Mouse (Mus musculus) kidney, embryonic 16.5 days (tissue): ENCODE measurements around the gene Fam209. TPM values are rescaled to one million over a fixed set of nuclear protein-coding genes. Genes with fewer than 3 reads are reported as not detected.

Experiments
- ATAC-seq: fragments of 200-750 bp; cut with Nextera tagmentation; 2 replicates; pipeline ENCODE4 v1.8.0; 2017; ENCODE audit warnings: moderate TSS enrichment; ENCODE audit not compliant: low FRiP score, low TSS enrichment
- H3K27ac ChIP-seq: fragments of 300-500 bp; sonication (generic); 2 replicates; pipeline ENCODE4 v1.5.1; 2014; ENCODE audit warnings: low read length
- H3K27me3 ChIP-seq: fragments of 300-500 bp; sonication (generic); 2 replicates; pipeline ENCODE4 v1.6.1; 2014; ENCODE audit warnings: low read length, control low read depth, mixed read lengths; ENCODE audit not compliant: insufficient read depth
- H3K36me3 ChIP-seq: fragments of 300-500 bp; sonication (generic); 2 replicates; pipeline ENCODE4 v1.6.1; 2014; ENCODE audit warnings: low read length, control low read depth, mixed read lengths; ENCODE audit not compliant: insufficient read depth
- H3K4me1 ChIP-seq: fragments of 300-500 bp; sonication (generic); 2 replicates; pipeline ENCODE4 v1.6.1; 2014; ENCODE audit warnings: low read length, control low read depth, mixed read lengths; ENCODE audit not compliant: insufficient read depth
- H3K4me2 ChIP-seq: fragments of 300-500 bp; sonication (generic); replicated peaks from 2 replicates; pipeline ENCODE4 v1.6.1; 2014; ENCODE audit warnings: low read depth, low read length
- H3K4me3 ChIP-seq: fragments of 300-500 bp; sonication (generic); 2 replicates; pipeline ENCODE4 v1.5.1; 2014; ENCODE audit warnings: mild to moderate bottlenecking, low read length
- H3K9ac ChIP-seq: fragments of 300-500 bp; sonication (generic); replicated peaks from 2 replicates; pipeline ENCODE4 v1.6.1; 2014; ENCODE audit warnings: low read length
- H3K9me3 ChIP-seq: fragments of 300-500 bp; sonication (generic); 2 replicates; pipeline ENCODE4 v1.6.1; 2016; ENCODE audit warnings: low read length, control low read depth
- WGBS: fragments of 180-500 bp; shearing (Covaris S2); extraction: QIAGEN DNeasy Blood & Tissue Kit; methylation state at CpG from one replicate; pipeline ENCODE4 v1.1.7; 2014; 5-methylcytosine and 5-hydroxymethylcytosine counted together
- polyA plus RNA-seq: library from polyadenylated mRNA; unstranded; fragments of >200 nt; fragmentation: Nextera tagmentation; extraction: Ambion mirVana; gene quantifications from 2 replicates; pipeline ENCODE4 v1.2.1, GENCODE M21; 2015

The Fam209 gene
- polyA plus RNA-seq, 1 experiment from 2014 or later: 0.64 TPM

DNA sequence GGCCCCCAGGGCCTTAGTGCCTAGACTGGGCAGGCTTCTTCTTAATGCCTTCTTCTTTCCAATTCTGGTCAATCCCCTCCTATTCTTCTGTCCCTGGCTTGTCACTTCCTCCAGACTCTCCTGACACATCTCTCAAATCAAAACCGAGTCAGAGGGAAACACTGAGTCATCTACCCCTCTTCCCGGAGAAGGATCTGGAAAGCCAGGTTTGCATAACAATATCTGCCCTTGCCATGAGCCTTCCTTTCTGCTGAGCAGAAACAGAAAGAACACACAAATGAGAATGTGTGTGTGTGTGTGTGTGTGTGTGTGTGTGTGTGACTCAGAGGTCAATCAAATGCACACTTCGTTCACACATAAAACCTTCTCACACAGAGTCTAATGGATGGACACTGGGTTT lies 26.5 kb downstream of the Fam209 start:
- ATAC-seq: no peak
- Histone ChIP-seq H3K9ac (no peak overlapping the region), H3K36me3 (no peaks in the 10 kb centered on the region), H3K27me3 (no peaks in the 10 kb centered on the region), H3K4me2 (no peak overlapping the region), H3K9me3 (no peaks in the 10 kb centered on the region), H3K4me1 (no peaks in the 10 kb centered on the region), H3K4me3 (no peak overlapping the region), H3K27ac (no peak overlapping the region)
- WGBS: 64% methylated on average over 3 of the region's 3 CpGs

DNA sequence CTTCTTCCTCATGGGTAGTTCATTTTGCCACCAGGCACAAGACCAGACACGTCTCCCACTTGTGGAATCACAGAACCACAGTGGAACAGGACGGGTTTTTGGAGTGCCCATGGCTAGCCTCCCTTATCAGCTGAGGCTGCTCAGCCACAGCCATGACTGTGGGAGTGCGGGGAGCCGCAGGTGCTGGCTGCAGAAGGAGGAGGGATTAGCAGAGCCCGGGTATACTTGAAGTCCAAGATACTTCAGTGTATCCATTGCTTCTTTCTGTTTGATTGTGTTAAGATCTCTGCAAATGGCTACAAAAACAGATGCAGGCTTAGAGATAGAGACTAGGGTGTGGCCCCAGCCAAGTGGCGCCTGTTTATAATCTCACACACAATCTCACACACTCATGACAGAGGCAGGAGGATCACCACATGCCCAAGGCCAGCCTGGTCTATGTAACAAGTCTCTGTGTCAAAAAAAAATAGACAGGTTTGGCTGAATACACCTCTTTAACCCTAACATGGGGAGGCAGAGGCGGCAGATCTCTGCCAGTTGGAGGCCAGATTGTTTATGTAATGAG lies 28.5 kb downstream of the Fam209 start:
- Histone ChIP-seq H3K9me3 (no peaks in the 10 kb centered on the region), H3K4me3 (no peak overlapping the region), H3K36me3 (no peaks in the 10 kb centered on the region), H3K9ac (no peak overlapping the region), H3K27me3 (no peaks in the 10 kb centered on the region), H3K4me1 (no peaks in the 10 kb centered on the region), H3K27ac (no peak overlapping the region), H3K4me2 (no peak overlapping the region)
- no peak for ATAC-seq
- WGBS: 39% methylated on average over 7 of the region's 7 CpGs

DNA sequence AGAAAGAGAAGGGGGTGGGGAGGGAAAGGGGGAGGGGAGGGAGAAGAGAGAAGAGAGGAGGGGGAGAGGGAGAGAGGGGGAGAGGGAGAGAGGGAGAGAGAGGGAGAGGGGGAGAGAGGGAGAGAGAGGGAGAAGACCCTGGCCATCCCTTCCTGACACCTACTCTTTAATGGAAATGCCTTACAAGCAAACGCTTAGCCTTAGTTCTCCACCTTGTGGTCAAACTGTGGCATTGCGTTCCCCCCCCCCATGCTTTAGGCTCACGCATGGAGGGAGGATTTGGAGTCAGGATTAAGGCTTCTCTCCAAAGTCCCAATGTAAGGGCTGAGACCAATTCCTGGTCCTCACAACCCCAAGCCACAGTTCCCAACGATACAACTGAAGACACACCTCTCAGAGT lies 29.0 kb downstream of the Fam209 start:
- 4% methylated on average over 4 of the region's 4 CpGs for WGBS
- H3K4me2 ChIP-seq: no peak overlapping the region
- no peak overlapping the region for H3K27ac ChIP-seq
- no peak overlapping the region for H3K4me3 ChIP-seq
- H3K9me3 ChIP-seq: no peaks in the 10 kb centered on the region
- no peaks in the 10 kb centered on the region for H3K4me1 ChIP-seq
- ATAC-seq: no peak
- no peaks in the 10 kb centered on the region for H3K27me3 ChIP-seq
- H3K9ac ChIP-seq: no peak overlapping the region
- H3K36me3 ChIP-seq: no peaks in the 10 kb centered on the region

- Histone ChIP-seq H3K4me3 (no peak overlapping the region), H3K4me1 (no peaks in the 10 kb centered on the region), H3K27ac (no peak overlapping the region), H3K9ac (no peak overlapping the region), H3K4me2 (no peak overlapping the region), H3K9me3 (no peaks in the 10 kb centered on the region), H3K36me3 (no peaks in the 10 kb centered on the region), H3K27me3 (no peaks in the 10 kb centered on the region)
- 64% methylated on average over 14 of the region's 14 CpGs for WGBS
- no peak for ATAC-seq
Observed at GRCm38 (mm10) chr2:172502168-172502567, 29.8 kb downstream of the Fam209 start.

DNA sequence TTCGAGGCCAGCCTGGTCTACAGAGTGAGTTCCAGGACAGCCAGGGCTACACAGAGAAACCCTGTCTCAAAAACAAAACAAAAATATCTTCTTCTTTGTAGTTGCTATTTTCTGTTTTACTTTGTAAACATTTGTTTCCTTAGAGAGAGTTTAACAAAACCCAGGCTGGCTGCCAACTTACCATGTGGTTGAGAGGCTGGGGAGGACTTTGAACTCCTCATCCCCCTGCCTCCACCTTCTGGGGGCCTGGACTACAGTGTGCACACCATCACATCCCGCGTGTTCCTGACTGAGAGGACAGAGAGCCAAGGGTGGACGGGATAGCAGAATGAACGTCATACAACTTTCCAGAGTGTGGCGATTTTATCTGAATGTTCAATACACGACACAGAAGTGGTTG lies 33.8 kb downstream of the Fam209 start:
- Histone ChIP-seq H3K4me1 (no peaks in the 10 kb centered on the region), H3K27ac (no peak overlapping the region), H3K36me3 (no peaks in the 10 kb centered on the region), H3K27me3 (no peaks in the 10 kb centered on the region), H3K9me3 (no peaks in the 10 kb centered on the region), H3K4me3 (no peak overlapping the region), H3K4me2 (no peak overlapping the region), H3K9ac (no peak overlapping the region)
- WGBS: 79% methylated on average over 7 of the region's 7 CpGs
- no peak for ATAC-seq

DNA sequence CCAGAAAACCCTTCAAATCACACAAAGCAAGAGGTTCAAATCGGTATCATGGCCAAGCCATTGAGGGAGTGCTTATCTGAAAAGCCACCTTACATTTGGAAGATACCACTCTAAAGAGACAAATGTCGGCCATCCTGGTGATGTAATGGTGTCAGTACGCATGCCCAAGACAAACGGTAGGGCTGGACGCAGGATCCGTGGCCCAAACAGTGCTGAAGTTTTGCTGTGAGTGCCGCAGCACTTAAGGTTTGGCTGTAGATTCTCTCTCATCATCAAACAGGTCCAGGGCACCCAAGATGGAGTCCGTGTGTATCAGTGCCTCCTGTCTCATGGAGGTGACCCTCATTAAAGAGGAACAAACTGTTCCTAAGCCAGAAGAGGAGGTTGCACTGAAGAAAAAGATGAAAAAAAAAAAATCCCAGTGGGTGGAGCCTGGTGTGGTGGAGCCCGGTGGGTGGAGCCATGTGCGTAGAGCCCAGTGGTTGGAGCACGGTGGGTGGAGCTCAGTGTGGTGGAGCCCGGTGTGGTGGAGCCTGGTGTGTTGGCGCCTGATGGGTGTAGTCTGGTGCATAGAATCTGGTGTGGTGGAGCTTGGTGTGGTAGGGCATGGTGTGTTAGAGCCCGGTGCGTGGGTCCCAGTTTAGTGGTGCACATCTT lies 37.9 kb downstream of the Fam209 start:
- Histone ChIP-seq H3K4me3 (no peak overlapping the region), H3K27me3 (no peaks in the 10 kb centered on the region), H3K36me3 (no peaks in the 10 kb centered on the region), H3K27ac (no peak overlapping the region), H3K4me2 (no peak overlapping the region), H3K9ac (no peak overlapping the region), H3K4me1 (no peaks in the 10 kb centered on the region), H3K9me3 (no peaks in the 10 kb centered on the region)
- WGBS: 85% methylated on average over 15 of the region's 15 CpGs
- ATAC-seq: no peak

GRCm38 (mm10) chr2:172510899-172511298 lies 38.6 kb downstream of the Fam209 start:
- Histone ChIP-seq H3K27me3 (no peaks in the 10 kb centered on the region), H3K9me3 (no peaks in the 10 kb centered on the region), H3K9ac (no peak overlapping the region), H3K4me3 (no peak overlapping the region), H3K36me3 (no peaks in the 10 kb centered on the region), H3K4me1 (no peaks in the 10 kb centered on the region), H3K4me2 (no peak overlapping the region), H3K27ac (no peak overlapping the region)
- ATAC-seq: no peak
- 61% methylated on average over 3 of the region's 3 CpGs for WGBS

- no peak overlapping the region for H3K27ac ChIP-seq
- H3K4me2 ChIP-seq: no peak overlapping the region
- no peak overlapping the region for H3K9ac ChIP-seq
- no peaks in the 10 kb centered on the region for H3K9me3 ChIP-seq
- no peaks in the 10 kb centered on the region for H3K27me3 ChIP-seq
- H3K36me3 ChIP-seq: no peaks in the 10 kb centered on the region
- no peak for ATAC-seq
- WGBS: 15% methylated on average over 11 of the region's 11 CpGs
- peaks cover 4% of the 10 kb centered on the region; the same call in 1 of the 2 replicates for H3K4me1 ChIP-seq
- H3K4me3 ChIP-seq: no peak overlapping the region
Observed at GRCm38 (mm10) chr2:172516407-172516992, 44.2 kb downstream of the Fam209 start.

DNA sequence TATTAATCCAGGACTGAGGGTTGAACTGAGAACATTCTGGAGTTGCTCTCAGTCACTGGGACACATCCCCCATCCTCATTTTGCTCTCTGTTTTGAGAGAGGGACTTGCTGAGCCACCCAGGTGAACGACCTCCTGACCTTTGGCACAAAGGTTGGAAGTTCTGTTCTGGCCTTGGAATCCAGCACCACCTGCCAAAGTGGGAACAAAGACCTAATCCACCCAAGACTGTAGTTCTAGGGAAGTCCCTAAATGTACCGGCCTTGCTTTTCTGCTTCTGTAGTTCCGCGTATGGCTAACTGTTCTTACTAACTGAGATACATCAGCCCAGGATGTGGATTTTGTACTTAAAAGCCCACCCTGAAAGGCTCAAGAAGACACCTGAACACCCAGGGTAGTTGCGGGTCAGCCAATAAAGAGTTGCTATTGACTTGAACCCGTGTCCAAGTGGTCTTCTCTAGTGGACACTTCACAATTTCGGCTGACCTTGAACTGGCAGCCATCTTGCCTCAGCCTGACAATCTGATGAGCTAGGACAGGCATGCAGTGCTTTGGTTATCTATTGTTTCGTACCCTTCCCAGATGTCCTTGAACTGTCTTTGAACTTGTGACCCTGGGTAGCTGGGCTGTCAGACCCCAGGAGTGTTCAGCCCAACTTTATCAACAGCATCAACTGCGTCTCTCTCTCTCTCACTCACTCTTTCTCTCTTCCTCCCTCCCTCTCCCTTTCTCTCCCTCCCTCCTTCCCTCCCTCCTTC lies 48.5 kb downstream of the Fam209 start:
- WGBS: 82% methylated on average over 9 of the region's 9 CpGs
- H3K9ac ChIP-seq: no peak overlapping the region
- H3K36me3 ChIP-seq: no peaks in the 10 kb centered on the region

GRCm38 (mm10) chr2:172522528-172522927 lies 50.2 kb downstream of the Fam209 start:
- Histone ChIP-seq H3K36me3 (no peaks in the 10 kb centered on the region), H3K9ac (no peak overlapping the region), H3K4me3 (no peak overlapping the region), H3K9me3 (no peaks in the 10 kb centered on the region), H3K4me1 (no peaks in the 10 kb centered on the region), H3K27ac (no peak overlapping the region), H3K27me3 (no peaks in the 10 kb centered on the region), H3K4me2 (no peak overlapping the region)
- ATAC-seq: no peak
- WGBS: 76% methylated on average over 10 of the region's 12 CpGs

More for the DNA sequence above, 48.5 kb downstream of the Fam209 start:
- no peaks in the 10 kb centered on the region for H3K27me3 ChIP-seq
- no peak overlapping the region for H3K4me3 ChIP-seq
- H3K4me1 ChIP-seq: peaks cover 4% of the 10 kb centered on the region; the same call in 1 of the 2 replicates
- no peak for ATAC-seq
- H3K9me3 ChIP-seq: no peaks in the 10 kb centered on the region
- H3K4me2 ChIP-seq: no peak overlapping the region
- no peak overlapping the region for H3K27ac ChIP-seq
